Mouse (Mus musculus) megakaryocyte, embryonic 14.5 days (primary cell): ENCODE measurements around the gene Gm17677.

Experiments used
- FLI1 ChIP-seq: IDR thresholded peaks from 2 replicates; pipeline ENCODE4 v1.6.1; 2012; ENCODE audit warnings: low read length, inconsistent platforms, mixed read lengths
- GATA1 ChIP-seq: IDR thresholded peaks from 3 replicates; pipeline ENCODE4 v1.6.1; 2012; ENCODE audit warnings: mixed read lengths, low read length, inconsistent platforms, borderline replicate concordance

DNA sequence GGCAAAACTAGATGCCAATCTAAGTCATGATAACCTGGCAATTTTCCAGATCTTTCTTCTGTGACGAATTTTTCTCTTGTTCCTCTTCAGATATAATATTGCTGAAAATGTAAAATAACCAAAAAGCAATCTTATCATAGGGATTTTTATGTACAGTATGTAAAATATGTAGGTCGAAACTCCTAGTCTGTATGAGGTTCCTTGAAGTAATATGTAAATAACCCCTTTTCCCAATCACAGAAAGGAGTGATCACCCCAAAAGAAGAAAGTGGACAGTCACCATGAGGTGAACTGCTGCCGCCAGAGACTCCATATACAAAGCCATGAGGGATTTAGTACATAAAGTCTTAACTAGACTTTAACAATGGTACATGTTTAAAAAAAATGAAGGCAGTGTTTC, 37.2 kb downstream of the Gm17677 start, which contains the start of gene Gm17727:
- no peak for TF ChIP-seq GATA1
- TF ChIP-seq FLI1: no peak
